Mouse (Mus musculus): ENCODE data around the gene Trappc6b.
A peak's percentile ranks its signal among the peaks of the same experiment; 100 is the strongest.

The Trappc6b gene

DNA sequence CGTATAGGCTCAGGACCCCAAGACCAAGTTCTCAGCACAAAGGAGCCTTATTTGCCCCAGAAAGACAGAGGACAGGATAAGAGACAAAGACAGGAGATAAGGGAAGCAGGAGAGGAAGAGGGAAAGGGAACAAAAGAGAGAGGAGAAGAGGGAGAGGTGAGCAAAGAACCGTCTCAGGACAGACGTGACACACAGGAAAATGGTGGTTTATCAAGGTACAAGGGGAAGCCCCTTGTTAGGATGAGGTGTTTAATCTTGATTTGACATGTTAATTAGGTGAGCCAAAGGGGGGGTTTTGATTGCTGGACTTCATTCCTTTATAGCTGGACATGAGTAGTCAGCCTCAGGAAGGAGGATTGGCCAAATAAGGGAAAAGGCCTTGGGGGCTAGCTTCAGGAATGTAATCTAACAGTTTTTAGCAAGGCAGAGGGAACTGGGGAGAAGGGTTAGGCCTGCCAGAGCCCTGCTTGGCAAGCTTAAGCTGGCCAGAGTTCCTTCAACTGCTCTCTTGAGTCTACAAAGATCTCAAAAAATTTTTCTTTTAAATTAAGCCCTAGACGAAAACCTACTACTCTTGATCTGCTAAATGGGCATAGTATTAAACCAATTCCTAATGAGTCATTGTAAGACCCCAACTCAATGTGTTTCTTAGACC, 5.9 kb downstream of the Trappc6b start:
- no peak for DNase-seq (ENCODE audit: low spot score)

- no peak for DNase-seq (ENCODE audit: low spot score)
Measured at GRCm38 (mm10) chr12:59053976-59054375, 7.3 kb downstream of the Trappc6b start.

DNA sequence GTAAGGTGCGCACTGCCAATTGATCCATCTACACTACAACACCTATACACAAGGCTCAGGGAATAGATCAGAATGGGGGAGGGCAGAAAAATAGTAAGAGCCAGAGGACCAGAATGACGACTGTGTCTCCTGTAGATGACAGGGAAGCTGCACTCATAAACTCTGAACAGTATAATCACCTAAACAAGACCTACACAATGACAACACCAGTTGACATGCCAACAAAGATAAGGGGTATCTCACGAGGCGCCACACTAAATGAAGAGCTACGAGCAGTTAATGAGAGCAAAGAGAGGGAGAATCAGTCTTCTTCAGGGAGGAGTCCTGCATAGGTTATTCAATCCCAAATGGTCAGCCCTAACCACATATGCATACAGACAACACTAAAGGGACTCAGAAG, 8.1 kb downstream of the Trappc6b start:
- DNase-seq (ENCODE audit: low spot score) = no peak

DNA sequence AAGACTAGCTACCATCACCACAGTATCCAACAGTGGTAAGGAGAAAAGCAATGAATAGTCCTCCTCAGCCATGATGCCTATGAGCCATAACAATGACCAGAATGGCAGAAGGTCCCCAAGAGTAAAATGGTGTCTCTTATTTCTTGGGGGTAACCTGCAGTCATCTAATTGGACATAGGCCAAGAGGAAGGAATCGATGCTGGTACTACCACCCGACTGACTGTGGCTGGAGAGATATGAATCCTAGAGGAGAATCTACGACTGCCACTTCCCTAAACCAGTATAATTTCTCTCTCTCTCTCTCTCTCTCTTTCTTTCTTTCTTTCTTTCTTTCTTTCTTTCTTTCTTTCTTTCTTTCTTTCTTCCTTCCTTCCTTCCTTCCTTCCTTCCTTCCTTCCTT, 8.8 kb downstream of the Trappc6b start:
- DNase-seq (ENCODE audit: low spot score) = no peak

DNA sequence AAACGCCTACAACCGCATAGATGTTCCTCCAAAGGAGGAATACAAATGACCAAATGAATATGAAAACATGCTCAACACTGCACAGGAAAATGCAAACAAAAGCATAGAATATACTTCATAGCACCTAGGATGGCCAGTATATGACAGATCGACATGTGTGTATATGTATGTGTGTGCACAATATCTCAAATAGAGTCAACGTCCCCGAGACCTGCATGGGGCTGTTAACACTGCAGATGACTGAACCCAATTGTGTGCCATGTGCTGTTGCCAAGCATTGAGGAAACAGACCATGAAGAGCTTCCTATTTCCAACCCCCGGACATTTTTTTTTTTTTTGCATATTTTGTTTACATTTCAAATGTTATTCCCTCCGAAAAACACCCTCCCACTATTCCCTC, 20.4 kb downstream of the Trappc6b start:
- no peak for DNase-seq (ENCODE audit: low spot score)

GRCm38 (mm10) chr12:59039971-59040844, 21.1 kb downstream of the Trappc6b start:
- no peak for DNase-seq (ENCODE audit: low spot score)

DNA sequence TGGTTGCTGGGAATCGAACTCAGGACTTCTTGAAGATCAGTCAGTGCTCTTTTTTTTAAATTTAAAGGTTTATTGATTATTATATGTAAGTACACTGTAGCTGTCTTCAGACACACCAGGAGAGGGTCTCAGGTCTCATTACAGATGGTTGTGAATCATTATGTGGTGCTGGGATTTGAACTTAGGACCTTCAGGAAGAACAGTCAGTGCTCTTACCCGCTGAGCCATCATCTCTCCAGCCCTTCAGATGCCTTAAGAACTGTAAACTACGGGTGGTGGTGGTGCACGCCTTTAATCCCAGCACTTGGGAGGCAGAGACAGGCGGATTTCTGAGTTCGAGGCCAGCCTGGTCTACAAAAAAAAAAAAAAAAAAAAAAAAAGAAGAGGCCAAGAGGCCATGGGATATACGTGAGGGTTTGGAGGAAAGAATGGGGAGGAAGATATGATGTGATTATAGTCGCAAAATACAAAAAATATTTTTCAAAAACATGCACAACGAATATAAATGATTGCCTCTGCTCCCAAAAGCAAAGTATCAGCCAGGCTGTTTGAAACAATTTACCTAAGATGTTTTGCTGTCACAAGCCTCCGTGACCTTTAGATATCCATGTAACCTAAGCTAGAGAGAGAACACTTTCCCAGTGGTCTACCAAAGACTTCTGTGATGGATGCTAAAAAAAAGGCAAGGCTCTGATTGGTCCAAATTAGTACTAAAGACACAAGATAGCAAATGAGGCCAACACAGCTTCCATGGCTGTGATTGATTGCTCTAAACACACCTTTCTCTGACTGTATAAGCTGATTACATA, 21.9 kb downstream of the Trappc6b start:
- no peak for DNase-seq (ENCODE audit: low spot score)

DNA sequence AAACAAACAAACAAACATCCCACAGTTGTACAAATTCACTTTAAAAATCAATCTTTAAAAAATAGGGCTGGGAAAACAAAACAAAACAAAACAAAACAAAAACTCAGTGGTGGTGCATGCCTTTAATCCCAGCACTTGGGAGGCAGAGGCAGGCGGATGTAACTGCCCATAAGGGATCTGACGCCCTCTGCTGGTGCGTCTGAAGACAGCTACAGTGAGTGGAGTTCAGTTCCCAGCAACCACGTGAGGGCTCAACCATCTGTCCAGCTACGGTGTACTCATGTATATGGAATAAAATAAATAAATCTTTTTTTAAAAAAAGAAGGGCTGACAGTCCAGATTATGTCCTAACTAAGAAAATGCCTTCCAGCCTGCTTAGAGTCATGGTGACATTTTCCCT, 29.2 kb downstream of the Trappc6b start:
- DNase-seq (ENCODE audit: low spot score) = no peak

GRCm38 (mm10) chr12:59021306-59021705, 40.0 kb downstream of the Trappc6b start:
- DNase-seq (ENCODE audit: low spot score) = no peak

GRCm38 (mm10) chr12:59019891-59020290, 41.4 kb downstream of the Trappc6b start:
- DNase-seq (ENCODE audit: low spot score) = no peak

- DNase-seq (ENCODE audit: low spot score) = no peak
Measured at GRCm38 (mm10) chr12:59017970-59018369, 43.3 kb downstream of the Trappc6b start.

GRCm38 (mm10) chr12:59013234-59013633, 48.0 kb downstream of the Trappc6b start, which contains the start of gene Gemin2:
Gene Gemin2, plus strand, starts transcription at chr12:59013393.
- peak; percentile 73 for DNase-seq (ENCODE audit: low spot score)

- no peak for DNase-seq (ENCODE audit: low spot score)
Measured at GRCm38 (mm10) chr12:59012710-59013091, 48.6 kb downstream of the Trappc6b start.

GRCm38 (mm10) chr12:59011844-59012709, 49.2 kb downstream of the Trappc6b start, which contains the start of gene Sec23a:
Gene Sec23a, minus strand, starts transcription at chr12:59012017.
- DNase-seq (ENCODE audit: low spot score) = peak; percentile 94

DNA sequence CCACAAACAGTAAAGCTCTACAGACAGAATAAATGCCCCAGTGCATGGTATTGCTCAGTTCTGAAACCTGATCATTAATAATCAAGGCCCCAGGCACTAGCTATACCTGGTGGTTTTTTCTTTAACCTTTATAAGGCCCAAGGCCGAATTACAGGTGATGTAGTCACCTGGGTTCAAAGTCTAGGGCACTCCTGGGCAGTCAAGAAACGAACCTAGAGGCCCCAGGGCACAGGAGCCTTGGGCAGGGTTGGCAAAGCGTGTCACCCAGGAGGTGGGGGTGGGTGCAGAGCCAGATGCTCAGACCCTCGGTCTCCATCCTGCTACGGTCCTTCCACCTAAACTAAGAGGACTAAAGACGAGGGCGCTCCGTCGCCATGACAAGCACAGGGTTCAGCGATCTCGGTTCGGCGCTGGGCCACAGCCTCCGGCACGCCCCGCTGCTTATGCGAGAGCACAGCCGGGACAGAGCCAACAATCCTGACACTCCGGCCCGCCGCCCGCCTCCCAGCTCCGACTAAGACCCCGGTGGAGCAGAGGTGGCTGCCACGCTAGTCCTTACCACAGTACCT, 49.9 kb downstream of the Trappc6b start:
- DNase-seq (ENCODE audit: low spot score) = no peak

- no peak for DNase-seq (ENCODE audit: low spot score)
Measured at GRCm38 (mm10) chr12:59010482-59010881, 50.8 kb downstream of the Trappc6b start.
